Mouse (Mus musculus) hindbrain, embryonic 10.5 days (tissue): ENCODE results near the gene Specc1l. TPM values are rescaled to one million over a fixed set of nuclear protein-coding genes. Genes with fewer than 3 reads are reported as not detected.

Source experiments
- DNase-seq: peaks from one replicate; pipeline ENCODE4 v3.0.0-alpha.2; 2017; ENCODE audit warnings: low spot score
- H3K27ac ChIP-seq: fragments of 300-500 bp; sonication (generic); 2 replicates; pipeline ENCODE4 v1.5.1; 2016; ENCODE audit warnings: mild to moderate bottlenecking, moderate library complexity
- H3K27me3 ChIP-seq: fragments of 300-500 bp; sonication (generic); 2 replicates; pipeline ENCODE4 v1.6.1; 2016; ENCODE audit warnings: mild to moderate bottlenecking; ENCODE audit not compliant: poor library complexity, insufficient read depth, severe bottlenecking
- H3K36me3 ChIP-seq: fragments of 300-500 bp; sonication (generic); 2 replicates; pipeline ENCODE4 v1.6.1; 2016; ENCODE audit warnings: mild to moderate bottlenecking, moderate library complexity
- H3K4me1 ChIP-seq: fragments of 300-500 bp; sonication (generic); replicated peaks from 2 replicates; pipeline ENCODE4 v1.6.1; 2016; ENCODE audit warnings: mild to moderate bottlenecking
- H3K4me3 ChIP-seq: fragments of 300-500 bp; sonication (generic); 2 replicates; pipeline ENCODE4 v1.5.1; 2016; ENCODE audit warnings: mild to moderate bottlenecking, moderate library complexity
- H3K9me3 ChIP-seq: fragments of 300-500 bp; sonication (generic); 2 replicates; pipeline ENCODE4 v1.6.1; 2016; ENCODE audit warnings: mild to moderate bottlenecking, moderate library complexity
- WGBS: fragments of 180-500 bp; shearing (Covaris S2); methylation state at CpG from one replicate; pipeline ENCODE4 v1.1.7; 2016; 5-methylcytosine and 5-hydroxymethylcytosine counted together
- polyA plus RNA-seq: library from polyadenylated mRNA; unstranded; fragments of >200 nt; fragmentation: Nextera tagmentation; extraction: Ambion mirVana; gene quantifications from 2 replicates; pipeline ENCODE4 v1.2.1, GENCODE M21; 2016

Specc1l gene
- polyA plus RNA-seq, 1 experiment from 2014 or later, result 38.5 TPM

GRCm38 (mm10) chr10:75293288-75293687, 81.4 kb downstream of the Specc1l start:
- Histone ChIP-seq H3K27me3 (no peaks in the 10 kb centered on the region), H3K36me3 (peaks cover 33% of the 10 kb centered on the region), H3K9me3 (no peaks in the 10 kb centered on the region), H3K27ac (no peak overlapping the region), H3K4me1 (peaks cover 6% of the 10 kb centered on the region; the same call in 1 of the 2 replicates), H3K4me3 (no peak overlapping the region)
- DNase-seq, result no peak
- 84% methylated on average over 3 of the region's 3 CpGs for WGBS

- 74% methylated on average over 4 of the region's 4 CpGs for WGBS
- no peak for DNase-seq
- no peak overlapping the region for H3K4me3 ChIP-seq
- no peak overlapping the region for H3K27ac ChIP-seq
- H3K27me3 ChIP-seq, result no peaks in the 10 kb centered on the region
- peaks cover 6% of the 10 kb centered on the region; the same call in 1 of the 2 replicates for H3K4me1 ChIP-seq
- no peaks in the 10 kb centered on the region for H3K9me3 ChIP-seq
- peaks cover 32% of the 10 kb centered on the region for H3K36me3 ChIP-seq
Measured at GRCm38 (mm10) chr10:75294362-75294761, 82.5 kb downstream of the Specc1l start.

GRCm38 (mm10) chr10:75294926-75295325, 83.1 kb downstream of the Specc1l start:
- H3K4me1 ChIP-seq, result peaks cover 6% of the 10 kb centered on the region; the same call in 1 of the 2 replicates
- 82% methylated on average over 4 of the region's 4 CpGs for WGBS
- H3K9me3 ChIP-seq, result no peaks in the 10 kb centered on the region
- H3K4me3 ChIP-seq, result no peak overlapping the region
- DNase-seq, result no peak
- H3K27me3 ChIP-seq, result no peaks in the 10 kb centered on the region
- H3K27ac ChIP-seq, result no peak overlapping the region
- H3K36me3 ChIP-seq, result peaks cover 33% of the 10 kb centered on the region

- Histone ChIP-seq H3K27me3 (no peaks in the 10 kb centered on the region), H3K27ac (no peak overlapping the region), H3K36me3 (peaks cover 59% of the 10 kb centered on the region), H3K4me1 (peaks cover 6% of the 10 kb centered on the region), H3K9me3 (no peaks in the 10 kb centered on the region), H3K4me3 (no peak overlapping the region)
- WGBS, result 88% methylated on average over 5 of the region's 5 CpGs
- no peak for DNase-seq
Measured at GRCm38 (mm10) chr10:75298608-75299007, 86.7 kb downstream of the Specc1l start.

GRCm38 (mm10) chr10:75299785-75300418, 88.0 kb downstream of the Specc1l start:
- WGBS, result 92% methylated on average over 5 of the region's 5 CpGs
- Histone ChIP-seq H3K4me3 (no peak overlapping the region), H3K9me3 (no peaks in the 10 kb centered on the region), H3K4me1 (peaks cover 16% of the 10 kb centered on the region), H3K27me3 (no peaks in the 10 kb centered on the region), H3K36me3 (peaks cover 69% of the 10 kb centered on the region), H3K27ac (no peak overlapping the region)
- DNase-seq, result no peak

- WGBS, result 92% methylated on average over 12 of the region's 12 CpGs
- H3K36me3 ChIP-seq, result peaks cover 64% of the 10 kb centered on the region
- H3K4me1 ChIP-seq, result peaks cover 12% of the 10 kb centered on the region
- H3K27me3 ChIP-seq, result no peaks in the 10 kb centered on the region
- DNase-seq, result no peak
- H3K9me3 ChIP-seq, result no peaks in the 10 kb centered on the region
- H3K4me3 ChIP-seq, result no peak overlapping the region
- no peak overlapping the region for H3K27ac ChIP-seq
Measured at GRCm38 (mm10) chr10:75301195-75301806, 89.4 kb downstream of the Specc1l start.

- Histone ChIP-seq H3K36me3 (peaks cover 65% of the 10 kb centered on the region), H3K4me3 (no peak overlapping the region), H3K27me3 (no peaks in the 10 kb centered on the region), H3K4me1 (peaks cover 12% of the 10 kb centered on the region), H3K9me3 (no peaks in the 10 kb centered on the region), H3K27ac (no peak overlapping the region)
- DNase-seq, result no peak
- 92% methylated on average over 4 of the region's 4 CpGs for WGBS
Measured at GRCm38 (mm10) chr10:75301937-75302336, 90.1 kb downstream of the Specc1l start.

GRCm38 (mm10) chr10:75302536-75302935, 90.7 kb downstream of the Specc1l start:
- Histone ChIP-seq H3K27me3 (no peaks in the 10 kb centered on the region), H3K4me3 (no peak overlapping the region), H3K36me3 (peaks cover 70% of the 10 kb centered on the region), H3K9me3 (no peaks in the 10 kb centered on the region), H3K4me1 (peaks cover 12% of the 10 kb centered on the region), H3K27ac (no peak overlapping the region)
- no peak for DNase-seq
- WGBS, result 92% methylated on average over 4 of the region's 4 CpGs

- WGBS, result 87% methylated on average over 8 of the region's 8 CpGs
- peaks cover 12% of the 10 kb centered on the region for H3K4me1 ChIP-seq
- no peaks in the 10 kb centered on the region for H3K9me3 ChIP-seq
- H3K27ac ChIP-seq, result no peak overlapping the region
- DNase-seq, result no peak
- H3K4me3 ChIP-seq, result no peak overlapping the region
- no peaks in the 10 kb centered on the region for H3K27me3 ChIP-seq
- H3K36me3 ChIP-seq, result peaks cover 73% of the 10 kb centered on the region
Measured at GRCm38 (mm10) chr10:75303324-75304048, 91.6 kb downstream of the Specc1l start.

GRCm38 (mm10) chr10:75304049-75304405, 92.2 kb downstream of the Specc1l start:
- Histone ChIP-seq H3K4me3 (no peak overlapping the region), H3K9me3 (no peaks in the 10 kb centered on the region), H3K27ac (peak overlapping the region; percentile 24; the same call in 1 of the 2 replicates), H3K4me1 (peaks cover 12% of the 10 kb centered on the region), H3K27me3 (no peaks in the 10 kb centered on the region), H3K36me3 (peaks cover 77% of the 10 kb centered on the region)
- no peak for DNase-seq
- WGBS, result 91% methylated on average over 5 of the region's 5 CpGs

GRCm38 (mm10) chr10:75304413-75304812, 92.5 kb downstream of the Specc1l start:
- DNase-seq, result no peak

GRCm38 (mm10) chr10:75307130-75307529, 95.3 kb downstream of the Specc1l start:
- Histone ChIP-seq H3K36me3 (peaks cover 85% of the 10 kb centered on the region), H3K4me3 (no peak overlapping the region), H3K9me3 (no peaks in the 10 kb centered on the region), H3K4me1 (peaks cover 12% of the 10 kb centered on the region), H3K27ac (no peak overlapping the region), H3K27me3 (no peaks in the 10 kb centered on the region)
- WGBS, result 93% methylated on average over 7 of the region's 7 CpGs
- no peak for DNase-seq

More at GRCm38 (mm10) chr10:75304413-75304812, 92.5 kb downstream of the Specc1l start:
- WGBS, result 70% methylated on average over 6 of the region's 6 CpGs
- Histone ChIP-seq H3K27ac (peak overlapping the region; percentile 24; the same call in 1 of the 2 replicates), H3K36me3 (peaks cover 77% of the 10 kb centered on the region), H3K4me1 (peaks cover 12% of the 10 kb centered on the region), H3K27me3 (no peaks in the 10 kb centered on the region), H3K9me3 (no peaks in the 10 kb centered on the region), H3K4me3 (no peak overlapping the region)

- Histone ChIP-seq H3K36me3 (peaks cover 60% of the 10 kb centered on the region), H3K27ac (no peak overlapping the region), H3K27me3 (peaks cover 20% of the 10 kb centered on the region), H3K4me3 (no peak overlapping the region), H3K9me3 (no peaks in the 10 kb centered on the region), H3K4me1 (peaks cover 23% of the 10 kb centered on the region)
- no peak for DNase-seq
- WGBS, result 88% methylated on average over 7 of the region's 7 CpGs
Measured at GRCm38 (mm10) chr10:75312361-75312760, 100.5 kb downstream of the Specc1l start.
